Mouse (Mus musculus) cerebellum, adult 11 months (tissue): ENCODE results near the gene Prdm16.

Experiments used
- DNase-seq: peaks from one replicate; pipeline ENCODE4 v3.0.0; 2022

Gene Prdm16

GRCm38 (mm10) chr4:154549961-154550393 lies 86.7 kb downstream of the Prdm16 start:
- DNase-seq: no peak

- DNase-seq: no peak
Measured at GRCm38 (mm10) chr4:154549497-154549896, 87.2 kb downstream of the Prdm16 start.

- no peak for DNase-seq
Measured at GRCm38 (mm10) chr4:154547176-154547855, 89.4 kb downstream of the Prdm16 start.

- no peak for DNase-seq
Measured at GRCm38 (mm10) chr4:154545296-154545695, 91.4 kb downstream of the Prdm16 start.

- no peak for DNase-seq
Measured at GRCm38 (mm10) chr4:154543921-154544320, 92.8 kb downstream of the Prdm16 start.

- no peak for DNase-seq
Measured at GRCm38 (mm10) chr4:154543128-154543527, 93.5 kb downstream of the Prdm16 start.

- no peak for DNase-seq
Measured at GRCm38 (mm10) chr4:154542568-154542967, 94.1 kb downstream of the Prdm16 start.

- DNase-seq: no peak
Measured at GRCm38 (mm10) chr4:154541632-154542276, 94.9 kb downstream of the Prdm16 start.

GRCm38 (mm10) chr4:154540671-154541070 lies 96.0 kb downstream of the Prdm16 start:
- DNase-seq: no peak

GRCm38 (mm10) chr4:154539703-154540102 lies 97.0 kb downstream of the Prdm16 start:
- no peak for DNase-seq

GRCm38 (mm10) chr4:154538727-154539126 lies 97.9 kb downstream of the Prdm16 start:
- DNase-seq: no peak

- DNase-seq: no peak
Measured at GRCm38 (mm10) chr4:154536110-154536509, 100.6 kb downstream of the Prdm16 start.

- DNase-seq: no peak
Measured at GRCm38 (mm10) chr4:154531368-154531767, 105.3 kb downstream of the Prdm16 start.

- no peak for DNase-seq
Measured at GRCm38 (mm10) chr4:154530336-154530735, 106.3 kb downstream of the Prdm16 start.

- DNase-seq: no peak
Measured at GRCm38 (mm10) chr4:154527506-154527905, 109.2 kb downstream of the Prdm16 start.

- DNase-seq: no peak
Measured at GRCm38 (mm10) chr4:154526351-154526786, 110.3 kb downstream of the Prdm16 start.

- no peak for DNase-seq
Measured at GRCm38 (mm10) chr4:154523898-154524297, 112.8 kb downstream of the Prdm16 start.

GRCm38 (mm10) chr4:154521881-154522676 lies 114.6 kb downstream of the Prdm16 start:
- no peak for DNase-seq

GRCm38 (mm10) chr4:154519470-154520037 lies 117.1 kb downstream of the Prdm16 start:
- DNase-seq: no peak

- DNase-seq: no peak
Measured at GRCm38 (mm10) chr4:154517991-154518390, 118.7 kb downstream of the Prdm16 start.

GRCm38 (mm10) chr4:154516470-154516869 lies 120.2 kb downstream of the Prdm16 start:
- no peak for DNase-seq

- no peak for DNase-seq
Measured at GRCm38 (mm10) chr4:154513664-154514063, 123.0 kb downstream of the Prdm16 start.

- DNase-seq: no peak
Measured at GRCm38 (mm10) chr4:154512518-154513090, 124.1 kb downstream of the Prdm16 start.
